Mouse (Mus musculus) myocyte (in vitro differentiated cells): ENCODE results near the gene Abca1. TPM values are rescaled to one million over a fixed set of nuclear protein-coding genes. Genes with fewer than 3 reads are reported as not detected.

ENCODE experiments used
- H3K27me3 ChIP-seq: one replicate; pipeline ENCODE4 v1.6.1; 2011; ENCODE audit not compliant: control insufficient read depth, insufficient read depth, insufficient read length
- H3K36me3 ChIP-seq: one replicate; pipeline ENCODE4 v1.6.1; 2011; ENCODE audit not compliant: control insufficient read depth, insufficient read depth
- H3K4me2 ChIP-seq: one replicate; pipeline ENCODE4 v1.6.1; 2011; ENCODE audit warnings: low read depth, control low read depth
- H3K4me3 ChIP-seq: one replicate; pipeline ENCODE4 v1.5.1; 2011; ENCODE audit warnings: mild to moderate bottlenecking, control low read depth, moderate library complexity
- H3K79me2 ChIP-seq: one replicate; pipeline ENCODE4 v1.6.1; 2011; ENCODE audit not compliant: control insufficient read depth, insufficient read depth
- H3ac ChIP-seq: one replicate; pipeline ENCODE4 v1.6.1; 2011; ENCODE audit not compliant: control insufficient read depth, insufficient read length
- CEBPB ChIP-seq: IDR thresholded peaks from 2 replicates; pipeline ENCODE4 v1.6.1; 2011; ENCODE audit warnings: mild to moderate bottlenecking, moderate library complexity; ENCODE audit not compliant: poor library complexity, insufficient read depth, severe bottlenecking
- E2F4 ChIP-seq: IDR thresholded peaks from one replicate; pipeline ENCODE4 v1.6.1; 2011; ENCODE audit warnings: mild to moderate bottlenecking, control low read depth, moderate library complexity; ENCODE audit not compliant: insufficient read depth
- MAX ChIP-seq: IDR thresholded peaks from one replicate; pipeline ENCODE4 v1.6.1; 2011; ENCODE audit warnings: low read depth, mild to moderate bottlenecking, control low read depth
- MYOD1 ChIP-seq, 3 experiments: IDR thresholded peaks; one replicate each; pipeline ENCODE4 v1.6.1; 2011; ENCODE audit warnings: control low read depth in 2 of 3, low read depth in 2 of 3, mild to moderate bottlenecking in 2 of 3, moderate library complexity in 1 of 3; ENCODE audit not compliant: insufficient read length in 2 of 3, control insufficient read depth in 1 of 3
- MYOG ChIP-seq, 3 experiments: IDR thresholded peaks; one replicate each; pipeline ENCODE4 v1.6.1; 2011; ENCODE audit warnings: control low read depth in 2 of 3, low read depth in 2 of 3, mild to moderate bottlenecking in 2 of 3; ENCODE audit not compliant: insufficient read length in 2 of 3, control insufficient read depth in 1 of 3, insufficient read depth in 1 of 3
- POLR2A ChIP-seq: IDR thresholded peaks from one replicate; pipeline ENCODE4 v1.6.1; 2011; ENCODE audit warnings: low read depth, mild to moderate bottlenecking, control low read depth, moderate library complexity; ENCODE audit not compliant: insufficient read length
- POLR2AphosphoS2 ChIP-seq: IDR thresholded peaks from one replicate; pipeline ENCODE4 v1.6.1; 2011; ENCODE audit warnings: low read depth, control low read depth; ENCODE audit not compliant: insufficient read length
- REST ChIP-seq: IDR thresholded peaks from one replicate; pipeline ENCODE4 v1.6.1; 2011; ENCODE audit warnings: mild to moderate bottlenecking, control low read depth, moderate library complexity; ENCODE audit not compliant: insufficient read depth, insufficient read length
- SRF ChIP-seq: IDR thresholded peaks from one replicate; pipeline ENCODE4 v1.6.1; 2011; ENCODE audit warnings: low read depth; ENCODE audit not compliant: control insufficient read depth, insufficient read length
- TCF12 ChIP-seq: IDR thresholded peaks from one replicate; pipeline ENCODE4 v1.6.1; 2011; ENCODE audit warnings: mild to moderate bottlenecking, control low read depth; ENCODE audit not compliant: poor library complexity, insufficient read depth, severe bottlenecking
- TCF3 ChIP-seq: IDR thresholded peaks from one replicate; pipeline ENCODE4 v1.6.1; 2011; ENCODE audit warnings: low read depth, control low read depth; ENCODE audit not compliant: insufficient read length
- USF1 ChIP-seq: IDR thresholded peaks from one replicate; pipeline ENCODE4 v1.6.1; 2011; ENCODE audit warnings: low read depth, mild to moderate bottlenecking, control low read depth, moderate library complexity
- polyA plus RNA-seq: library from polyadenylated mRNA; unstranded; fragments of >200 nt; fragmentation: generic; extraction: Trizol; gene quantifications from one replicate; pipeline ENCODE4 v1.2.1, GENCODE M21; 2012; ENCODE audit warnings: missing spikeins

Abca1 gene
- polyA plus RNA-seq, 1 experiment: 0.68 TPM

DNA sequence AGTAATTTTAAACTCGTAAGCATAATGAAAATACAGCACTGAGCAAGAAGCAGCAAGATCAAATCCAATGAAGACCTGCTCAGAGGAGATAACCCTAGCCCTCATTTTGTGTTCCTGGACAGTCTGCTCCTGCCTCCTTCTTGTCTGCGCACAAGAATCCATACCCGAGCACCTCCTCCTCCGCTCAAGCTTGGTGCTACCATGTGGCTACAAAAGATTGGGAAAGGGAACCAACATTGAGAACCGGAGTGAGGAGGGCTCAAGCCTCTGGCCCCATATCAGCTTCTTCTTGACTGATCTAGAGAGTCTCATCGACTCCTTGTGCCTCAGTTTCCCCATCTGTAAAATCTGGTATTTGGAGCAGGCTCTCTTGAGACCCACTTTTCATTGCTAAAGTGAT lies 19.0 kb downstream of the Abca1 start:
- Histone ChIP-seq H3K27me3 (peaks cover 48% of the 10 kb centered on the region), H3K36me3 (no peaks in the 10 kb centered on the region), H3ac (no peak overlapping the region), H3K79me2 (no peaks in the 10 kb centered on the region), H3K4me3 (no peak overlapping the region), H3K4me2 (no peak overlapping the region)
- TF ChIP-seq SRF: no peak
- no peak for TF ChIP-seq POLR2A
- no peak for TF ChIP-seq USF1
- no peak for TF ChIP-seq REST
- TF ChIP-seq E2F4: no peak
- TF ChIP-seq POLR2AphosphoS2: no peak
- no peak for TF ChIP-seq TCF3
- no peak for TF ChIP-seq TCF12
- TF ChIP-seq MYOD1 (IDR thresholded peaks at IDR 0.05; ENCODE audit: control insufficient read depth in 1 of 3, insufficient read length in 2 of 3, low read depth in 2 of 3): no peak

DNA sequence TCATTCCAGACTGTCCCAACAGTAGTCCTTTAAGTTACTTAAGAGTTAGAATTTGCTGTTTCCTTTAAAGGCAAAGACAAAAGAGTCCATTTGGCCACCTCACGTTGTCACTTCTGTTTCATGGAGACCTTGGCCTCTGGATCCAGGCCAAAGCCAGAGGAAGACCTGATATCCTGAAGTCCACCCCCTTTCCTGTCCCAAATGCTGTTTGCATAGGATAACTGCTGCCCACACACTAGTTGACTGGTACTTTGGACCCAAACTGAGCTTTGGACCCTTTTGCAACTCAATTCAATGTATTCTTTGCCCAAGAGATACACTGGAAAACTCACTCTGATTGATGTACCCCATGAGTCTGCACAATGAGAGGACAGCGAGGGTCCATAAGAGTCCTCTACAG lies 20.2 kb downstream of the Abca1 start:
- H3K27me3 ChIP-seq: peaks cover 48% of the 10 kb centered on the region
- no peak for TF ChIP-seq MAX
- TF ChIP-seq TCF12: no peak
- TF ChIP-seq POLR2AphosphoS2: no peak
- TF ChIP-seq POLR2A: no peak
- TF ChIP-seq REST: no peak
- TF ChIP-seq TCF3: no peak
- TF ChIP-seq MYOD1 (IDR thresholded peaks at IDR 0.05; ENCODE audit: control insufficient read depth in 1 of 3, insufficient read length in 2 of 3, low read depth in 2 of 3): no peak
- TF ChIP-seq USF1: no peak
- TF ChIP-seq E2F4: no peak
- TF ChIP-seq MYOG (IDR thresholded peaks at IDR 0.05; ENCODE audit: control insufficient read depth in 1 of 3, insufficient read depth in 1 of 3, insufficient read length in 2 of 3, low read depth in 2 of 3): no peak
- TF ChIP-seq SRF: no peak
- no peak for TF ChIP-seq CEBPB
- no peak overlapping the region for H3ac ChIP-seq
- no peak overlapping the region for H3K4me2 ChIP-seq
- no peaks in the 10 kb centered on the region for H3K79me2 ChIP-seq
- H3K4me3 ChIP-seq: no peak overlapping the region
- no peaks in the 10 kb centered on the region for H3K36me3 ChIP-seq

- H3K4me3 ChIP-seq: no peak overlapping the region
- TF ChIP-seq MYOD1 (IDR thresholded peaks at IDR 0.05; ENCODE audit: control insufficient read depth in 1 of 3, insufficient read length in 2 of 3, low read depth in 2 of 3) (no peak), TCF12 (no peak), SRF (no peak), TCF3 (no peak), REST (no peak), CEBPB (no peak), POLR2A (no peak), USF1 (no peak), MAX (no peak), POLR2AphosphoS2 (no peak)
Measured at GRCm38 (mm10) chr4:53138974-53139373, 20.7 kb downstream of the Abca1 start.

GRCm38 (mm10) chr4:53137087-53137486 lies 22.6 kb downstream of the Abca1 start:
- TF ChIP-seq CEBPB: no peak
- no peak for TF ChIP-seq MAX
- no peak overlapping the region for H3ac ChIP-seq
- H3K27me3 ChIP-seq: peaks cover 49% of the 10 kb centered on the region

More at GRCm38 (mm10) chr4:53138974-53139373, 20.7 kb downstream of the Abca1 start:
- Histone ChIP-seq H3K36me3 (no peaks in the 10 kb centered on the region), H3K4me2 (no peak overlapping the region), H3K27me3 (peaks cover 47% of the 10 kb centered on the region), H3K79me2 (no peaks in the 10 kb centered on the region), H3ac (no peak overlapping the region)

DNA sequence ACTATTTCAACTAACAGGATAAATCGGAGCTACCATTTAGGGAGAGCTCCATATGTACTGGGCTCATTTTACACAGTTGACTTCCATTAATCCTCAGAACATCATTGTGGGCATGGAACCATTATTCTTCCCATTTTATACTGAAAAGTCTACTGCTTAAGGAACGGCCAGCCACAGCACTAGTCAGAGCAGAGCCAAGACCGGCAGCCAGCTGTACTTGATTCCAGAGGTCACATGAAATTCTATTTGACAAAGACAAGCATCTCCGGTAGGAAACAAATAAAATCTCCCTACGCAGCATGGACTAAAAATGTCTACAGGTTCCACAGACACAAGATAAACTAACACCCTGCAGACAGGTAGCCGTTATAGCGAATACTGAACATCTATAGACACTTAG lies 24.9 kb downstream of the Abca1 start:
- Histone ChIP-seq H3K27me3 (peaks cover 56% of the 10 kb centered on the region), H3K4me3 (no peak overlapping the region), H3K4me2 (no peak overlapping the region), H3K79me2 (no peaks in the 10 kb centered on the region), H3K36me3 (no peaks in the 10 kb centered on the region), H3ac (no peak overlapping the region)
- TF ChIP-seq MAX (no peak), REST (no peak), TCF12 (no peak), MYOG (IDR thresholded peaks at IDR 0.05; ENCODE audit: control insufficient read depth in 1 of 3, insufficient read depth in 1 of 3, insufficient read length in 2 of 3, low read depth in 2 of 3) (no peak), TCF3 (no peak), POLR2A (no peak), MYOD1 (IDR thresholded peaks at IDR 0.05; ENCODE audit: control insufficient read depth in 1 of 3, insufficient read length in 2 of 3, low read depth in 2 of 3) (no peak), SRF (no peak)

More at GRCm38 (mm10) chr4:53137087-53137486, 22.6 kb downstream of the Abca1 start:
- Histone ChIP-seq H3K36me3 (no peaks in the 10 kb centered on the region), H3K79me2 (no peaks in the 10 kb centered on the region), H3K4me2 (no peak overlapping the region), H3K4me3 (no peak overlapping the region)

- H3K4me2 ChIP-seq: no peak overlapping the region
- no peak overlapping the region for H3ac ChIP-seq
- no peaks in the 10 kb centered on the region for H3K36me3 ChIP-seq
- TF ChIP-seq TCF12 (no peak), USF1 (no peak), MYOG (IDR thresholded peaks at IDR 0.05; ENCODE audit: control insufficient read depth in 1 of 3, insufficient read depth in 1 of 3, insufficient read length in 2 of 3, low read depth in 2 of 3) (no peak), MYOD1 (IDR thresholded peaks at IDR 0.05; ENCODE audit: control insufficient read depth in 1 of 3, insufficient read length in 2 of 3, low read depth in 2 of 3) (no peak), POLR2A (no peak), POLR2AphosphoS2 (no peak), SRF (no peak), REST (no peak), CEBPB (no peak), TCF3 (no peak), E2F4 (no peak), MAX (no peak)
- H3K4me3 ChIP-seq: no peak overlapping the region
- peaks cover 56% of the 10 kb centered on the region for H3K27me3 ChIP-seq
- H3K79me2 ChIP-seq: no peaks in the 10 kb centered on the region
Measured at GRCm38 (mm10) chr4:53133995-53134394, 25.7 kb downstream of the Abca1 start.
